Mouse (Mus musculus) heart, postnatal 0 days (tissue): ENCODE measurements around the gene Sap18. TPM values are rescaled to one million over a fixed set of nuclear protein-coding genes. Genes with fewer than 3 reads are reported as not detected.

Experiments used
- ATAC-seq: fragments of 200-750 bp; cut with Nextera tagmentation; 2 replicates; pipeline ENCODE4 v1.8.0; 2017; ENCODE audit warnings: low read depth, moderate number of reproducible peaks, moderate library complexity; ENCODE audit not compliant: insufficient read depth
- DNase-seq: peaks from one replicate; pipeline ENCODE4 v3.0.0-alpha.2; 2016; ENCODE audit warnings: low spot score
- H3K27ac ChIP-seq: fragments of 300-500 bp; sonication (generic); 2 replicates; pipeline ENCODE4 v1.5.1; 2014; ENCODE audit warnings: low read depth, mild to moderate bottlenecking
- H3K27me3 ChIP-seq: fragments of 300-500 bp; sonication (generic); 2 replicates; pipeline ENCODE4 v1.6.1; 2014; ENCODE audit warnings: low read length, mixed read lengths; ENCODE audit not compliant: control insufficient read depth, insufficient read depth
- H3K36me3 ChIP-seq: fragments of 300-500 bp; sonication (generic); replicated peaks from 2 replicates; pipeline ENCODE4 v1.6.1; 2014; ENCODE audit warnings: low read length, mixed read lengths; ENCODE audit not compliant: control insufficient read depth, insufficient read depth
- H3K4me1 ChIP-seq: fragments of 300-500 bp; sonication (generic); 2 replicates; pipeline ENCODE4 v1.6.1; 2014; ENCODE audit warnings: antibody characterized with exemption; ENCODE audit not compliant: control insufficient read depth, insufficient read depth
- H3K4me2 ChIP-seq: fragments of 300-500 bp; sonication (generic); 2 replicates; pipeline ENCODE4 v1.6.1; 2014; ENCODE audit warnings: low read depth, mild to moderate bottlenecking, low read length, moderate library complexity
- H3K4me3 ChIP-seq: fragments of 300-500 bp; sonication (generic); 2 replicates; pipeline ENCODE4 v1.5.1; 2014; ENCODE audit warnings: low read depth, low read length
- H3K9ac ChIP-seq: fragments of 300-500 bp; sonication (generic); replicated peaks from 2 replicates; pipeline ENCODE4 v1.6.1; 2014; ENCODE audit warnings: low read depth, low read length, mixed read lengths
- H3K9me3 ChIP-seq: fragments of 300-500 bp; sonication (generic); replicated peaks from 2 replicates; pipeline ENCODE4 v1.6.1; 2016; ENCODE audit warnings: low read length; ENCODE audit not compliant: control insufficient read depth
- CTCF ChIP-seq: IDR thresholded peaks from 2 replicates; pipeline ENCODE4 v1.5.1; 2016; ENCODE audit warnings: antibody characterized with exemption, control low read depth, low read depth
- EP300 ChIP-seq: IDR thresholded peaks from 2 replicates; pipeline ENCODE4 v1.6.1; 2016; ENCODE audit warnings: antibody characterized with exemption, low read depth
- WGBS: fragments of 180-500 bp; shearing (Covaris S2); extraction: QIAGEN DNeasy Blood & Tissue Kit; methylation state at CpG from one replicate; pipeline ENCODE4 v1.1.7; 2014; 5-methylcytosine and 5-hydroxymethylcytosine counted together
- polyA plus RNA-seq: library from polyadenylated mRNA; unstranded; fragments of >200 nt; fragmentation: Nextera tagmentation; extraction: Ambion mirVana; gene quantifications from 2 replicates; pipeline ENCODE4 v1.2.1, GENCODE M21; 2015
- total RNA-seq: library from RNA; depleted of rRNA; stranded (reverse); fragments of >200 nt; gene quantifications from 2 replicates; pipeline ENCODE4 v1.2.3, GENCODE M21; 2014; ENCODE audit warnings: low replicate concordance

Gene Sap18
- total and polyA plus RNA-seq, 2 experiments from 2014 or later = 8.4 to 10.9 TPM

DNA sequence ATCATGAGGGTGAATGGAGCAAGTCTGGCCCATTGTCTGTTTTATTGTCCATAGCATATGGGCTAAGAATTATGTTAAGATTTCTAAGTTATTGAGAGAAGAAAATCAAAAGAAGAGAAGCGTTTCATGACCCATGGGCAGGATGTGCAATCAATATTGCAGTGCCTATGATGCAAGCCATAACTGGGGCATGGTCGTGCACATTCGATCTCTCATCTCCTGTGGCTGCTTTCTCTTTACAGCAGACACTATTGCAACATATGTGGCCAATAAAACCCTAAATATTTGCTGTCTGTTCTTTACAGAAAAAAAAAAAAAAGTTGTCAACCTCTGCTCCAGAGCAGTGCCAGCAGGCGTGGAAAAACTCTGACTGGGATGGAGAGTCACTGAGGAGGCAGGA, 41.9 kb upstream of the Sap18 start:
- H3K27me3 ChIP-seq = no peaks in the 10 kb centered on the region
- no peaks in the 10 kb centered on the region for H3K36me3 ChIP-seq
- no peak for TF ChIP-seq CTCF
- TF ChIP-seq EP300 = no peak
- no peaks in the 10 kb centered on the region for H3K9me3 ChIP-seq
- H3K4me2 ChIP-seq = no peak overlapping the region
- WGBS = 91% methylated on average over 4 of the region's 4 CpGs
- ATAC-seq (no peak), DNase-seq (no peak)
- no peak overlapping the region for H3K4me3 ChIP-seq
- H3K9ac ChIP-seq = no peak overlapping the region
- no peak overlapping the region for H3K27ac ChIP-seq
- H3K4me1 ChIP-seq = peaks cover 17% of the 10 kb centered on the region; the same call in 1 of the 2 replicates

- H3K27ac ChIP-seq = no peak within 1 kb of the TSS
- no peaks in the 10 kb centered on the region for H3K9me3 ChIP-seq
- no peak within 1 kb of the TSS for H3K9ac ChIP-seq
- peaks cover 10% of the 10 kb centered on the region; the same call in 1 of the 2 replicates for H3K4me1 ChIP-seq
- TF ChIP-seq CTCF (no peak), EP300 (no peak)
- WGBS = 71% methylated on average over 4 of the region's 4 CpGs
- DNase-seq (no peak), ATAC-seq (no peak)
- no peak within 1 kb of the TSS for H3K4me2 ChIP-seq
- H3K4me3 ChIP-seq = no peak within 1 kb of the TSS
- no peaks in the 10 kb centered on the region for H3K36me3 ChIP-seq
- H3K27me3 ChIP-seq = no peaks in the 10 kb centered on the region
Measured at GRCm38 (mm10) chr14:57758237-57758636, 39.7 kb upstream of the Sap18 start, which contains the start of gene Lats2. Lats2 (minus strand) TSS chr14:57758388.

DNA sequence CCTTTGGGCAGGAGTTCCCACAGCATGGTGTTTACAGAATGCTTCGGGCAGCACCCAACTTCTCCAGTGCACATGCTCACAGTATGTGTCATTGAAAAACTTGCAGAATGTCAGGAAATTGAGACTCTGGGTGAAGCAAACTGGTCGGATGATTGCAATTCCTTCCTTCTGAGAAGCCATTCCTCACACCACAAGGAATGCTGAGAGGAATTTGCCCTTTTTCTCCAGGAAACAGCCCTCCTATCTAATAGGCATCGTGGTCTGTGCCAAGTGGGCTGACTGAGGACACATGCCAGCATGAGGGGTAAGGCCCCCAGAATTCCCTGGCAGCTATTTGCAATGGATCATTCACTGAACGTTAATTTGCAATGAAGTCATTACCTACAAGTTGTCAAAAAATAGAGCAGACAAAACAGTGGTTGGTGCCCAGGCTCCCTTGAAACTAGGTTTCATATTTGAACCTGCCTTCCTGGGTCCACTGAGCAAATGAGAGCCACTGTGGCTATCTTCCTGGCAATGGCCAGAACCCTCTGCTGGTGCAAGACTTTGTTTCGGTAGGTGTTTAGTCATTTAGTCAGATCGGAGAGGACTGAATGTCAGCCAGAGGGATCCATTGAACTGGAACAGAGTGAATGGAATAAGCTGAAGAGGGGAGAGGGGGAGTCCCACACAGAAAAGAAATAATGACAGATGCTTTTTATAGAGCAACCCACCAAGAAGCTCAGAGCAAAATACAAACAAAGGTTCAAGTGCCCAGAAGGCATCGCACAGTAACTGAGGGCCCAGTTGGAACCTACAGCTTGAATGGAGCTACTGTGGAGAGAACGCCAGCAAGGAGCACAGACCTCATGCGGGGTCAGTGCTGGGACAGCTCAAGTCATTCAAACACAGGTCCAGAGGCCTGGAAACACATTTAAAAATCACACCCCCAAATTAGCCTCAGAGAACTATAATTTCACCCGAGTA, 37.2 kb upstream of the Sap18 start:
- H3K4me3 ChIP-seq = no peak overlapping the region
- H3K4me1 ChIP-seq = 0 out of 2 replicates have a peak, but pooled peaks cover 4% of the 10 kb centered on the region
- no peaks in the 10 kb centered on the region for H3K36me3 ChIP-seq
- H3K27ac ChIP-seq = peak overlapping the region; percentile 34; the same call in 1 of the 2 replicates
- H3K4me2 ChIP-seq = no peak overlapping the region
- no peaks in the 10 kb centered on the region for H3K27me3 ChIP-seq
- no peak for DNase-seq
- no peaks in the 10 kb centered on the region for H3K9me3 ChIP-seq
- WGBS = 60% methylated on average over 10 of the region's 10 CpGs
- no peak for ATAC-seq
- H3K9ac ChIP-seq = no peak overlapping the region
- TF ChIP-seq EP300 (no peak), CTCF (no peak)

- Histone ChIP-seq H3K4me2 (no peak overlapping the region), H3K4me1 (no peaks in the 10 kb centered on the region), H3K27me3 (no peaks in the 10 kb centered on the region), H3K4me3 (no peak overlapping the region), H3K36me3 (no peaks in the 10 kb centered on the region), H3K9ac (no peak overlapping the region), H3K27ac (no peak overlapping the region), H3K9me3 (no peaks in the 10 kb centered on the region)
- DNase-seq = no peak
- ATAC-seq = no peak
- TF ChIP-seq CTCF = no peak
- no peak for TF ChIP-seq EP300
- WGBS = 84% methylated on average over 5 of the region's 5 CpGs
Measured at GRCm38 (mm10) chr14:57769102-57769501, 28.9 kb upstream of the Sap18 start.

DNA sequence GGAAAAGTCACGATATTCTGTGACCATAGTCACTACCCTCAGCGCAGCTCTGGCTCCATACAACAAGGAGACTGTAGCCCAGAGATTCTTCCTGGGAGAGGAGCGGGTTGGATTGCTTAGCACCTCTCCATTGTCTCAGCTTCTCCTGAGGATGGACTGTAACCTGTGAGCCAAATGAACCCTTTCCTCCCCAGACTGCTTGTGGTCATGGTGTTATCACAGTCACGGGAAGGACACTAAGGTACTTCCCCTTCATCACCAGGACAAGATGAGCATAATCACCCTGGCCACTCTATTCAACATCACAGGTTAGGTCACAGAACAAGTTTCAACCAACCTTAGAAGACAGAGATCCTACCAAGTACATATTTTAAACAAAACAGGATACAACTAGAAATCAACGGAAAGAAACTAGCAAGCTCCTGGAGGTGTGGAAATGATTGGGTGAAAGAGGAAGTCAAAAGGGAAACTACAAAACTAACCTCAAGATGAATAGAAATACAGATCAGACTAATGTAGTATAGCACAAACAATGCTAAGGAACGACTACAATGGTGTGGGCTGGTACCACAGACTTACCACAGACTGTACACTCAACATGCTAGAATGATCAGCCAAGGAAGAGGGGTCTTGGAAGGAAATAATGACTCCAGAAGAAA, 25.7 kb upstream of the Sap18 start:
- H3K9ac ChIP-seq = no peak overlapping the region
- H3K4me2 ChIP-seq = no peak overlapping the region
- WGBS = 60% methylated on average over 6 of the region's 6 CpGs
- ATAC-seq (no peak), DNase-seq (no peak)
- no peaks in the 10 kb centered on the region for H3K4me1 ChIP-seq
- no peak overlapping the region for H3K27ac ChIP-seq
- no peak for TF ChIP-seq EP300
- no peak for TF ChIP-seq CTCF
- H3K4me3 ChIP-seq = no peak overlapping the region
- H3K36me3 ChIP-seq = no peaks in the 10 kb centered on the region
- H3K9me3 ChIP-seq = no peaks in the 10 kb centered on the region
- H3K27me3 ChIP-seq = no peaks in the 10 kb centered on the region
